Mouse (Mus musculus): ENCODE measurements at regions not wholly inside any gene's neighbourhood (a gene's known extent, or its start where the extent isn't known, plus 50 kb on each side); places are given as distances from the start of the nearest gene placed in this dataset.

GRCm38 (mm10) chr16:66257921-66258320 lies 442.9 kb downstream of the Vgll3 start:
- H3K9me3 ChIP-seq (ENCODE audit: control insufficient read depth, low read length), result no peaks in the 10 kb centered on the region
- H3K27ac ChIP-seq (replicated peaks; ENCODE audit: low read depth, low read length), result no peak overlapping the region
- DNase-seq (ENCODE audit: low spot score), result peak; percentile 62
- H3K4me2 ChIP-seq (ENCODE audit: low read depth, low read length), result no peak overlapping the region
- no peaks in the 10 kb centered on the region for H3K27me3 ChIP-seq (replicated peaks; ENCODE audit: control insufficient read depth, insufficient read depth, low read length)
- WGBS, result 73% methylated on average over 2 of the region's 2 CpGs
- no peak for ATAC-seq (ENCODE audit: low read depth)
- H3K9ac ChIP-seq (ENCODE audit: low read depth, low read length), result no peak overlapping the region
- no peaks in the 10 kb centered on the region for H3K4me1 ChIP-seq (ENCODE audit: control insufficient read depth, insufficient read depth, low read length)
- H3K36me3 ChIP-seq (ENCODE audit: control insufficient read depth, insufficient read depth, low read length), result no peaks in the 10 kb centered on the region
- no peak overlapping the region for H3K4me3 ChIP-seq (ENCODE audit: low read depth, low read length)

- Histone ChIP-seq H3K9ac (ENCODE audit: low read depth, low read length) (no peak overlapping the region), H3K9me3 (ENCODE audit: control insufficient read depth, low read length) (no peaks in the 10 kb centered on the region), H3K36me3 (ENCODE audit: control insufficient read depth, insufficient read depth, low read length) (no peaks in the 10 kb centered on the region), H3K4me1 (ENCODE audit: control insufficient read depth, insufficient read depth, low read length) (no peaks in the 10 kb centered on the region), H3K4me2 (ENCODE audit: low read depth, low read length) (no peak overlapping the region), H3K27me3 (replicated peaks; ENCODE audit: control insufficient read depth, insufficient read depth, low read length) (no peaks in the 10 kb centered on the region), H3K4me3 (ENCODE audit: low read depth, low read length) (no peak overlapping the region), H3K27ac (replicated peaks; ENCODE audit: low read depth, low read length) (no peak overlapping the region)
- DNase-seq (ENCODE audit: low spot score) (no peak), ATAC-seq (ENCODE audit: low read depth) (no peak)
- 90% methylated on average over 4 of the region's 4 CpGs for WGBS
Measured at GRCm38 (mm10) chr16:66268987-66269386, 453.9 kb downstream of the Vgll3 start.

- Histone ChIP-seq H3K9ac (ENCODE audit: low read depth, low read length) (no peak overlapping the region), H3K36me3 (ENCODE audit: control insufficient read depth, insufficient read depth, low read length) (no peaks in the 10 kb centered on the region), H3K27ac (replicated peaks; ENCODE audit: low read depth, low read length) (no peak overlapping the region), H3K4me2 (ENCODE audit: low read depth, low read length) (no peak overlapping the region), H3K27me3 (replicated peaks; ENCODE audit: control insufficient read depth, insufficient read depth, low read length) (no peaks in the 10 kb centered on the region), H3K9me3 (ENCODE audit: control insufficient read depth, low read length) (no peaks in the 10 kb centered on the region), H3K4me3 (ENCODE audit: low read depth, low read length) (no peak overlapping the region), H3K4me1 (ENCODE audit: control insufficient read depth, insufficient read depth, low read length) (no peaks in the 10 kb centered on the region)
- DNase-seq (ENCODE audit: low spot score) (no peak), ATAC-seq (ENCODE audit: low read depth) (no peak)
- 81% methylated on average over 2 of the region's 2 CpGs for WGBS
Measured at GRCm38 (mm10) chr16:66276635-66277034, 461.6 kb downstream of the Vgll3 start.

Data from embryonic facial prominence, embryonic 14.5 days (tissue).